Mouse (Mus musculus) small intestine, adult 2 months (tissue): ENCODE measurements around the gene Hivep2.

Source experiments
- CTCF ChIP-seq: fragments of 200-500 bp; IDR thresholded peaks from 2 replicates; pipeline ENCODE4 v1.5.1; 2012; ENCODE audit warnings: low read depth, mild to moderate bottlenecking, control low read depth, inconsistent platforms, low read length, moderate library complexity, mixed read lengths; ENCODE audit not compliant: insufficient replicate concordance, insufficient read length; ENCODE audit errors: extremely low read depth
- POLR2A ChIP-seq: fragments of 200-500 bp; IDR thresholded peaks from 2 replicates; pipeline ENCODE4 v1.6.1; 2012; ENCODE audit warnings: low read depth, mild to moderate bottlenecking, control low read depth, inconsistent platforms, low read length, moderate library complexity

- TF ChIP-seq CTCF: no peak
- no peak for TF ChIP-seq POLR2A
Observed at GRCm38 (mm10) chr10:14186352-14186976, 220.6 kb downstream of the Hivep2 start.
